Mouse (Mus musculus) c-Kit-positive CD71-positive TER-119-positive erythroid progenitor cells, embryonic 14.5 days (primary cell): ENCODE data around the gene Gm20449.
A peak's percentile ranks its signal among the peaks of the same experiment; 100 is the strongest.
"Not testable (repeated sequence)": the region's sequence is repeated elsewhere in the genome, so short reads cannot be mapped to it uniquely, and the experiment has no call there.

Experiments
- DNase-seq: peaks from one replicate; pipeline ENCODE4 v3.0.0-alpha.2; 2013; ENCODE audit warnings: low spot score

Gene Gm20449

GRCm38 (mm10) chr7:41499389-41500049 is at the start of gene Gm20449, which contains the start of gene AW146154:
TSS of gene Gm20449 (minus strand) at chr7:41499417.
TSS of gene AW146154 (minus strand) at chr7:41499890.
- DNase-seq, result peak; percentile 85

GRCm38 (mm10) chr7:41512672-41513071 is 13.5 kb upstream of the Gm20449 start:
- no peak for DNase-seq

GRCm38 (mm10) chr7:41512207-41512606 is 13.0 kb upstream of the Gm20449 start:
- DNase-seq, result no peak

GRCm38 (mm10) chr7:41502402-41502801 is 3.2 kb upstream of the Gm20449 start:
- DNase-seq, result no peak

- DNase-seq, result peak; percentile 57
Measured at GRCm38 (mm10) chr7:41500151-41500934, 1.1 kb upstream of the Gm20449 start.

GRCm38 (mm10) chr7:41499018-41499388 is 214 bp downstream of the Gm20449 start:
- DNase-seq, result not testable (repeated sequence)

GRCm38 (mm10) chr7:41498464-41498863 is 753 bp downstream of the Gm20449 start:
- not testable (repeated sequence) for DNase-seq

- DNase-seq, result no peak
Measured at GRCm38 (mm10) chr7:41497871-41498270, 1.3 kb downstream of the Gm20449 start.

- DNase-seq, result no peak
Measured at GRCm38 (mm10) chr7:41451864-41452263, 47.4 kb downstream of the Gm20449 start.

GRCm38 (mm10) chr7:41448596-41448995 is 50.6 kb downstream of the Gm20449 start, which contains the start of gene Vmn2r57:
TSS of gene Vmn2r57 (minus strand) at chr7:41448696.
- not testable (repeated sequence) for DNase-seq

GRCm38 (mm10) chr7:41394130-41394529 is 105.1 kb downstream of the Gm20449 start:
- DNase-seq, result no peak

GRCm38 (mm10) chr7:41393048-41393971 is 105.9 kb downstream of the Gm20449 start, which contains the start of gene AI987944:
TSS of gene AI987944 (minus strand) at chr7:41393379.
- DNase-seq, result peak; percentile 87
